Mouse (Mus musculus) olfactory bulb, adult 2 months (tissue): ENCODE results near the gene Kpna3. TPM values are rescaled to one million over a fixed set of nuclear protein-coding genes. Genes with fewer than 3 reads are reported as not detected.
"Not testable (repeated sequence)": the region's sequence is repeated elsewhere in the genome, so short reads cannot be mapped to it uniquely, and the experiment has no call there.

ENCODE experiments used
- H3K27ac ChIP-seq: fragments of 200-500 bp; 2 replicates; pipeline ENCODE4 v1.5.1; 2012; ENCODE audit warnings: low read depth, low read length; ENCODE audit not compliant: insufficient read depth
- H3K4me1 ChIP-seq: fragments of 200-500 bp; 2 replicates; pipeline ENCODE4 v1.6.1; 2012; ENCODE audit warnings: low read length; ENCODE audit not compliant: control insufficient read depth, insufficient read depth
- H3K4me3 ChIP-seq: fragments of 200-500 bp; 2 replicates; pipeline ENCODE4 v1.5.1; 2012; ENCODE audit warnings: mild to moderate bottlenecking, low read depth, low read length, moderate library complexity; ENCODE audit not compliant: insufficient read depth
- CTCF ChIP-seq: fragments of 200-500 bp; IDR thresholded peaks from 2 replicates; pipeline ENCODE4 v1.5.1; 2012; ENCODE audit warnings: low read depth, mild to moderate bottlenecking, low read length, moderate library complexity; ENCODE audit not compliant: insufficient read depth
- POLR2A ChIP-seq: fragments of 200-500 bp; IDR thresholded peaks from 2 replicates; pipeline ENCODE4 v1.6.1; 2012; ENCODE audit warnings: mild to moderate bottlenecking, low read depth, low read length, moderate library complexity; ENCODE audit not compliant: insufficient read depth
- WGBS: fragments of 180-500 bp; shearing (Covaris S2); methylation state at CpG from one replicate; pipeline ENCODE4 v1.1.7; 2018; 5-methylcytosine and 5-hydroxymethylcytosine counted together
- polyA plus RNA-seq: library from polyadenylated mRNA; stranded (reverse); fragments of >200 nt; gene quantifications from 2 replicates; pipeline ENCODE4 v1.2.4, GENCODE M21; 2012; ENCODE audit warnings: low replicate concordance; ENCODE audit not compliant: missing spikeins, insufficient read depth, insufficient read length

Kpna3 gene
- polyA plus RNA-seq, 1 experiment: not detected

DNA sequence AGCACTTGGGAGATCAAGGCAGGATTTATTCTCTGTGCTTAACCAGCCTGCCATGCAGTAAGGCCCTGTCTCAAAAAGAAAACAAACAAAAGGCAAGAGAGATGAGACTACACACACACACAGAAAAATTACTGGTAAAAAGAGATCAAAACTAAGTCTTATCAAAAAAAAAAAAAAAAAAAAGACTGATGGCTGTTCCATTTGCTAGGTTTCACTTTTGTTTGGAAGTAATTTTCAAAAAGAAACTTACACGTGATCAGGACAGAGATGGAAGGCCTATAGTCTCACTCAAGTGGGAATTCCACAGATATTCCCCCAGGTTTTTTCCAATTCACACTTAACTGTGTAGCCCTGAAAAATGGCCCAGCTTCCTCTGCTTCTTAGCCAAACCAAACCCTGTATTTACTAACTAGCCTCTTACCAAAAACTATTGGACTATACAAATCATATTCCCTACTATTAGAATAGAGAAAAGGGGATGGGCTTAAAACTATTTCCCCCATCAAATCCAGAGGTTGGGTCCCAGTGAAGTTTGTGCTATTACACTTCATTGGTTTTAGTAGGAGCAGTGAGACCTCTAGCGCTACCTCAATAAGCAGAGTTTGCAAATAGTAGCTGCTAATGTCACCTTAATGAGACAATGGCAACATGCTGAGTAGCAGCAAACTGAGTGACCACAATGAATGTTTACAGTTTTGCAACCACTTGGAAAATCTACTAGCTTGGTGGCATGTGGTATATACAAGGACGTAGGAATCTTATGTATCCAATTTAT is 1.3 kb downstream of the Kpna3 start:
- H3K27ac ChIP-seq: no peak overlapping the region
- H3K4me1 ChIP-seq: peaks cover 2% of the 10 kb centered on the region
- no peak overlapping the region for H3K4me3 ChIP-seq
- 7% methylated on average over 3 of the region's 3 CpGs for WGBS
- TF ChIP-seq POLR2A: no peak
- no peak for TF ChIP-seq CTCF

DNA sequence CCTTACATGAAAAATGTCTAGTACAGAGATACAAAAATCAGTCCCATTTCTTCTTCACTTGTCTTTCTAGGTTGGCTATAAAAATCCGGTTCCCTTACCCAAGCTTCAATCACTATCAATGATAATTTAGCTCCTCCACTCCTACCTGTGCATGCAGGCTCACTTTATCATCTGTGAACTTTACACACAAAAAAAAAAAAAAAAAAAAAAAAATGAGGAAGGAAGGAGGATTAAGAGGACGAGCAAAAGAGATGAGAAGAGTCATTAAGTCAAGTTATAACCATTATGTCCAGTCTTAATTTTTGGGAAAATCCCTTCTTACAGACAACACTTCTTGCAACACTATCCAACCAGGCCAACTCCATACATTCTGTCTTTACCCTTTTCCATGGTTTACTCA is 2.8 kb downstream of the Kpna3 start:
- WGBS: 92% methylated on average over 2 of the region's 2 CpGs
- peaks cover 5% of the 10 kb centered on the region for H3K4me1 ChIP-seq
- TF ChIP-seq POLR2A (no peak), CTCF (no peak)
- no peak overlapping the region for H3K4me3 ChIP-seq
- H3K27ac ChIP-seq: no peak overlapping the region

DNA sequence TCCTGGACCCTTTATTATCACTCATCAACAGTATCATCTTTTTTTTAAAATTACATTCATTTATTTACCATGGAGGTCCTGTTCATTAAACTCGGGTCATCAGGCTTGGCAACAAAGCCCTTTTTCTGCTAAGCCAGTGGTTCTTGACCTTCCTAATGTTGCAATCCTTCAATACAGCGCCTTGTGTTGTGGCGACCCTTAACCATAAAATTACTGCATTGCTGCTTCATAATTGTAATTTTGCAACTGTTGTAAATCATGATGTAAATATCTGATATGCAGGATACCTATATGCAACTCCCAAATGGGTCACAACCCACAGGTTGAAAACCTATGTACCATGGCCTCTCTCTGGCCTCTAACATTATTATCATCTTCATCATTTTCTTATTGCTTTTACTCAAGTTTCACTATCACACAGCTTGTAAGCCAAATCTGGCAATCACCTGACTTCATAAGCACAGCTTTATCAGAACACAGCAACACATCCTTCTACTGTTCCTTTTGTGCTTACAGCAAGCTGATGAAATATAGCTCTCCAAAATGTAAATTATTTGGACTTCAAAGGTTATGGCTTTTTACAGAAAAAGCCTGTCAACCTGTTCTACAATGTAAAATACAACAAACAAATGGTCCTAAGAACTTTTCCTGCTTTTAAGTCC is 11.4 kb downstream of the Kpna3 start:
- no peak for TF ChIP-seq POLR2A
- no peak for TF ChIP-seq CTCF
- no peak overlapping the region for H3K4me3 ChIP-seq
- H3K4me1 ChIP-seq: peaks cover 2% of the 10 kb centered on the region
- 73% methylated on average over 3 of the region's 3 CpGs for WGBS
- no peak overlapping the region for H3K27ac ChIP-seq

DNA sequence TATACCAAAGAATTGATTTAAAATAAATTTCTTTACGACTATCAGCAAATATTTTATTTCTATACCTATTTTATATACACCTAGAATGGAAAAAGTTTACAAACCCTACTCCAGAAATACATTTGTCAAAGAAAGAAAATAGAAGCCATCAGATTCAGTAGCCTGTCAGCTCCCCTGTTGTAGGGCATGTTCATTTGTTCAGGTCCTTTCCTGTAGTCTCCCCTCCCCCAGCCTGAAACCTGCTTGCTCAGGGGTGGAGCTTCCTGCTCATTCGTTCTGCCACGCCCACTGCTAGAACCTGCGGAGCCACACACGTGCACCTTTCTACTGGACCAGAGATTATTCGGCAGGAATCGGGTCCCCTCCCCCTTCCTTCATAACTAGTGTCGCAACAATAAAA is 12.6 kb downstream of the Kpna3 start:
- 47% methylated on average over 8 of the region's 8 CpGs for WGBS
- not testable (repeated sequence) for H3K4me3 ChIP-seq, H3K27ac ChIP-seq, H3K4me1 ChIP-seq

DNA sequence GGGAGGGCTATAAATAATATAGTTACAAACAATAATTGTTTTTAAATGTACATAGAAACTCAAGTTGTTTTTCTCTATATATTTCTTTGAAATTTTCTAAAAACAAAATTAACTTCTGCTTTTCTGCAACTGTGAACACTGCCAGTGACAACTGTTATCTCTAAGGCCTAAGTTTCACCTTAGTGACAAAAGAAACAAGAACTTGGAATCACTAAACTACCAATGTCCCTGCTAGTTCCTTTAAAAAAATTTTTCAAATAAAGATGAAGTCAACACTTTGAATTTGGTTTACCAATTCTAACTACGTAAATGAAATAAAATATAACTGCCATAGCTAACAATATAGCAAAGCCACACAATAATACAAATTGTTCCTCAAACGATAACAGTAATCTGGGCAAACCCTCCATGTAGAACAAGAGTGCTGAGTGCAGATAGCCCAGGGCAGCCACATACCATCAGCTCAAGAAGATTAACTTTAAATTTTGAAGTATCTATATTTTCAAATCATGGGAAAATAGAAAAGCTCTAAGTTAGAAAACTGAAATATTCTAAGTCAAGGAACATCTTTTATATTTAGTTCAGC is 14.5 kb downstream of the Kpna3 start:
- no peak overlapping the region for H3K4me3 ChIP-seq
- no peak overlapping the region for H3K27ac ChIP-seq
- TF ChIP-seq CTCF (no peak), POLR2A (no peak)
- WGBS: 94% methylated on average over 2 of the region's 2 CpGs
- no peaks in the 10 kb centered on the region for H3K4me1 ChIP-seq

DNA sequence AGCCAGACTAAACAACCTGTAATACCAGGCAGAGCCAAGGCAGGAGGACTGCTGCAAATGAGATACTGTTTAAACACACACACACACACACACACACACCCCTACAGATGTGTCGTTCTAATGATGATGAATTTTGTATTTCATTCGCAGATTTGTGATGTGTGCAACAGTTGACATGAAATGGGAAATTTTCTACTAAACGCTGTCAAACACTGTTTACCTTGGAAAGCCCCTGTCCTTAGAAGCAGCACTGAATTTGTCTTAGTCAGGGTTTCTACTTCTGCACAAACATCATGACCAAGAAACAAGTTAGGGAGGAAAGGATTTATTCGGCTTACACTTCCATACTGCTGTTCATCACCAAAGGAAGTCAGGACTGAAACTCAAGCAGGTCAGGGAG is 24.0 kb downstream of the Kpna3 start:
- Histone ChIP-seq H3K4me1 (peaks cover 2% of the 10 kb centered on the region; the same call in 1 of the 2 replicates), H3K27ac (no peak overlapping the region), H3K4me3 (no peak overlapping the region)
- WGBS: 85% methylated on average over 4 of the region's 4 CpGs
- TF ChIP-seq POLR2A (no peak), CTCF (no peak)

DNA sequence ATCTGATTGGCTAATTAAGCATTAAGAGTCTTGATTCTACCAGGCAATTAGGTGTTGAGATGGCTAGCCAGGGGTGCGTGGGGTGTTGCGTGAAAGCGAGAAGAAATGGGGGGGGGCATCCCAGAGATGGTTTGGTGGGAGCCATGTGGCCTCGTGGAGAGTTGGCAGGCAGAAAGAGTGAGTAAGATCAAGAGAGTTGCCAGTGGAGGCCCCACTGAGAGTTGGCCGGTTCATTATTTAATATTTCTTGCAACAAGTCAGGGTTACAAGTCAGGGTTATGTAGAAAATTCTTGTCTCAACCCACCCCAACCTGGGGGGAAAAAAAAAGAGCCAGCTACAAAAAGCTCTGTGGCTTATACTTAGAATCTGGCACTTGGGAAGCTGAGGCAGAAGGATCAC is 24.4 kb downstream of the Kpna3 start:
- TF ChIP-seq CTCF (no peak), POLR2A (no peak)
- Histone ChIP-seq H3K4me1 (peaks cover 2% of the 10 kb centered on the region; the same call in 1 of the 2 replicates), H3K27ac (no peak overlapping the region), H3K4me3 (no peak overlapping the region)
- 66% methylated on average over 5 of the region's 5 CpGs for WGBS

DNA sequence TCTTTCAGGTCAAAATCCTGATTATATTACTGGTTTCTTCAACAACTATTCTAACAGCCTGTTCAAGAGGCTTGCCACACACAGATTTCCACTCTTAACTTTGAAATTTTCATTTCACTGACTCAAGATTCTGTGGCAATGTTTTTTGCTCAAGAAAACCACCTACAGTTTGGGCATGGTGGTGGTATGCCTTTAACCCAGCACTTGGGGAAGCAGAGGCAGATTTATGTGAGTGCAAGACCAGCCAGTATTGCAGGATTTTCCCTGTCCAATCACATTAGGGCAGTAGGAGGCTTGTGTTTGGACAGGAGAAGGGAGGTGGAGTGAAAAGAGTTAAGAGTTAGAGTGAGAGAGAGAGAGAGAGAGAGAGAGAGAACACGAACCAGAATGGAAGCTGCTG is 24.9 kb downstream of the Kpna3 start:
- H3K4me1 ChIP-seq: peaks cover 2% of the 10 kb centered on the region; the same call in 1 of the 2 replicates
- H3K27ac ChIP-seq: no peak overlapping the region
- TF ChIP-seq CTCF (no peak), POLR2A (no peak)
- no peak overlapping the region for H3K4me3 ChIP-seq
- 21% methylated on average over 1 of the region's 1 CpGs for WGBS

DNA sequence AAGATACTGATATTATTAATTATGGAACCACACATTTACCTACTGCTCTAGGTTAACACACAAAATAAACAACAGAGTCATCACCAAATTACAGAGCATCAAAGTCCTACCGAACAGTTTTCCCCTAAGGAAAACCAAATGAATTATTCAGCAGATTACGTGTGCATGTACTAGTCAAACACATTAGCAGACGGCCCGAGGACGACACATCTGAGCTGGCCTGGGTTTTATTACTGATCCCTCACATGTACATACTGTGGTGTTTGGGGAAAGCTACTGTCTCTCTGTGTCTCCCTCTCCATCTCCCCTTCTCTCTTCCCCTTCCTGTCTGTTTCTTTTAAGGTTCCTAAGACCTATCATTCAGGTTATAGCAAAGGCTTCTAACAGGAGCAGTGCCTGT is 25.5 kb downstream of the Kpna3 start:
- 20% methylated on average over 5 of the region's 5 CpGs for WGBS
- peaks cover 2% of the 10 kb centered on the region; the same call in 1 of the 2 replicates for H3K4me1 ChIP-seq
- no peak overlapping the region for H3K4me3 ChIP-seq
- H3K27ac ChIP-seq: no peak overlapping the region
- TF ChIP-seq POLR2A: no peak
